Mouse (Mus musculus) left cerebral cortex, postnatal 4 days (tissue): Measurements from ENCODE around the gene Krt83. TPM values are rescaled to one million over a fixed set of nuclear protein-coding genes. Genes with fewer than 3 reads are reported as not detected.

Experiments
- DNase-seq: peaks from one replicate; pipeline ENCODE4 v3.0.0-alpha.2; 2022
- intact Hi-C: fragments of 180-260 bp; cut with DNase I; formaldehyde crosslinking; loops from one replicate; pipeline ENCODE4 v1.15.1; 2025
- total RNA-seq, 2 experiments: library from RNA; stranded (reverse); gene quantifications; 2 replicates each; pipeline ENCODE4 v1.2.3; 2021

The Krt83 gene
- total RNA-seq, 2 experiments from 2014 or later: not detected

DNA sequence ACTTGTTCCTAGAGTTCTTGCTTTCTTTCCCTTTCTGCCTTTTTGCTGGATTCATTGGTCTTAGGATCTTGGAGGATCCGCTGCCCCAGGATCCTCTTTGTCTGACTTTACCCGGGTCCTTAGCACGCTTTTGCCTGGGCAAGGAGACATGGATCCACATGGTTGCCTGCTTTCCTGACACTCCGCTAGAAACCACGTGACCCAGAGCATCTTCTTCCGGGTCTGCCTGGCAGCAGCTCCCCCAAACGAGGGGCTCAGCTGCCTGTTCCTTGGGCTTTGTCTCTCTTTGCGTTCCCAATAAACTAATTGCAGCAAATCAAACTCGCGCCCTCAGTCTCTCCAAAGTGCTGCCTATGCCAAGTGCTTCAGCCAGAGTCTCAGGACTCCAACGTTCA, 11.6 kb downstream of the Krt83 start:
- DNase-seq: no peak
- intact Hi-C loops: no loop called here

DNA sequence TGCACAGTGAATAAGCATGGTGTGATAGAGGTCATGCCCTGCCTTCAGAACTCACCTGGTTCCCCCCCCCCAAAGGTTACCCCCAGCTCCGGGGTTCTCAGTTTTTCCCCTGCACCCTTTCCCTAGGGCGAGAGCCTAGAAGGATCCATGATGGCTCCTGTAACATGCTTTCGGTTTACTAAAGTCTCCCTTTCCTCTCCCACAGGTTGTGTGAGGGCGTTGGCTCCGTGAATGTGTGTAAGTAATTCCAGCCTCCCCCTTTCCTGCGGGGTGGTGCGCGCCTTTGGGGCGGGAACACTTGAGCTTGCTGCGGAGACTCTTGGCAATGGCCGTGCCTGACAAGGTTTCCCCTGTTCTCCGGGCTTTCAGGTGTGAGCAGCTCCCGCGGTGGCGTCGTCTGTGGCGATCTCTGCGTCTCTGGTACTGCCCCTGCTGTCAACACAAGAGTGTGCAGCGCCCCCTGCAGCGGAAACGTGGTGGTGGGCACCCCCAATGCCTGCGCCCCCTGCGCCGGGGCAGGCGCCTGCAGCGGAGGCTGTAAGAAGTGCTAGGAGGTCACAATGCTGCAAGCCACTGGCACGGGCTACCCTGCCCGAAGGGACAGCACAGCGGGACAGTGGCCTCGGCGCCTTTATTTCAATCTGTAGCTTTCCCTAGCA, 12.2 kb downstream of the Krt83 start:
- peak; percentile 70 for DNase-seq
- intact Hi-C loops: no loop called here

DNA sequence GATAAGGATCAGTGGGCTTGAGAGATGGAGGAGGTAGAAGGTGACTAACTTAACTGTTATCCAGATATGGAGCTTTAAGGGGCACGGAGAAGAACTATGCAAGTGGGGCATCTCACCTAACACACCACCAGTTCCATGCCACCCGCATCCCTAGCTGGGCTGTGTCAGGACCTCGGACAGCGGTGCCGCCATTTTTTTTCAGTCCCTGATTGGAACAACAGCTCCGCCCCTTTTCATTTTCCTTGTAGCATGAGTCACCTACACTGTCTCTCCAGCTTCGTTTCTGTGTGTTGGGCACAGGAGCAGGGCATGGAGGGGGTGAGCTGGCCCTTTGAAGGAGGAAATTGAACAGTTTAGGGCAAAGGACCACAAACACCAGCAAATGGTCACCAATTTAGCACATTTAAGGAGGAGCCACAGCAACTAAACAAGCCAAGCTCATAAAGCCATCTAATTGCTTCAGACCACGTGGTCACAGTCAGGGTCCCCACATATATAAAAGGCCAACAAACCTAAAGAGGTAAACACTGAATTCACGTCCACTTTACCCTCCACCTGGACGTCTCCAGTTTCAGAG, 18.3 kb downstream of the Krt83 start, which contains the start of gene Krt86:
Gene Krt86 (plus strand): TSS at position 527 of the 577 bp plus-strand sequence.
- intact Hi-C loops: no loop called here
- no peak for DNase-seq

DNA sequence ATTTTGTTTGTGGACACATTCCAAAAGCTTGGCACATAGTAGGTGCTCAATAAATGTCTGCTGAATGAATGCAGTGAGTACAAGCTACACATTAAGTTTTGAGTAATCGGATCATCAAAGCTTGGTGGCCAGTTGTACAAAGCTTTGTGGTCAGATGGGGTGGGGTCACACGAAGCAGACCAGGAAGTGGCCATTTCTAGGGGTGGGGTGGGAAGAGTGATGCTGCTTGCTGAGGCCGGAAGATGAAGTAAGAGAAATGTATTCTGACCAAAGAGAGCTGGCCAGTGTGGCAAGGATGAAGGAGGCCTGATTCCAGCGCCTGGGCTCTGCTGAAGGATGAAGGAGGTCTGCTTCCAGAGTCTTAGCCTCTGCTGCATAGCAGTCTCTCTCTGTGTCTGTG, 22.2 kb downstream of the Krt83 start:
- intact Hi-C loops: no loop called here

DNA sequence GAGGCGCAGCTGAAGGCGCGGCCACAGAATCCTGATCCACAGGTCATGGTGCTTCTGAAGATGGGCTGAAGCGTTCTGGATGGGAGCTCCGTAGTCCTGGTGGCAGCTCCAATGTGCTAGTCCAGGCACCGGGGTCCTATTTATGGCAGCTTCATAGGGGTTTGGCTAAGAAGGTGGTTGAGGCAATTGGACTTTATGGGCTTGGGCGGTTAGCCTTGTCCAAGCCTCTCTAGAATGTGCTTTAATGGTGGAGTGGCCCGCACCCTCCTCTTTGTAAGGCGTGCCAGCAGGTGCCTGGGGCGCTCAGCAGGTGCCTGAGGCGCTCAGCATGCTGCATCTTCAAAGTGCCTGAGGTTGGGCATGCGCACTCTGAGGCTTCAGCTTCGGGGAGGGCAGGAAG, 27.7 kb downstream of the Krt83 start, which contains the start of gene Krt81:
Gene Krt81 (minus strand): TSS at position 101 of the 400 bp plus-strand sequence.
- no peak for DNase-seq
- intact Hi-C loops: no loop called here

More for the DNA sequence above, 22.2 kb downstream of the Krt83 start:
- DNase-seq: no peak

DNA sequence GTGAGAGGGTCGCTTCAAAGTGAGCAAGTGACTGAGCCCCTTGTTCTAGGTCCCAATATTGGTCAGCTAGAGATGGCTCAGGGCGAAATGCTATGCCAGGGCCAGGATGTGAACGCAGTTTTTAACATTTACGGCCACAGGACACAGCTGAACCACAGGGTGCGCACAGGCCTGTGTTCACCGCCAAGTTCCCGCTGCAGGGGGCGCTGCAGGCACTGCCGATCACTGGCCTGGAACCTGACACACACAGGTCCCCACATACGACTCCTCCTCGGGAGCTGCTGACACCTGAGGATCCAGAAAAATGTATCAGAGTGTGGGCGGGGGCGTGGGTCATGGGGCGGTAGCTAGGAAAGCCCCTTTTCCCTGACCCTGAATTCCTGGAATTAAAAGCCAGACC, 32.0 kb downstream of the Krt83 start:
- no peak for DNase-seq
- intact Hi-C loops: no loop called here

DNA sequence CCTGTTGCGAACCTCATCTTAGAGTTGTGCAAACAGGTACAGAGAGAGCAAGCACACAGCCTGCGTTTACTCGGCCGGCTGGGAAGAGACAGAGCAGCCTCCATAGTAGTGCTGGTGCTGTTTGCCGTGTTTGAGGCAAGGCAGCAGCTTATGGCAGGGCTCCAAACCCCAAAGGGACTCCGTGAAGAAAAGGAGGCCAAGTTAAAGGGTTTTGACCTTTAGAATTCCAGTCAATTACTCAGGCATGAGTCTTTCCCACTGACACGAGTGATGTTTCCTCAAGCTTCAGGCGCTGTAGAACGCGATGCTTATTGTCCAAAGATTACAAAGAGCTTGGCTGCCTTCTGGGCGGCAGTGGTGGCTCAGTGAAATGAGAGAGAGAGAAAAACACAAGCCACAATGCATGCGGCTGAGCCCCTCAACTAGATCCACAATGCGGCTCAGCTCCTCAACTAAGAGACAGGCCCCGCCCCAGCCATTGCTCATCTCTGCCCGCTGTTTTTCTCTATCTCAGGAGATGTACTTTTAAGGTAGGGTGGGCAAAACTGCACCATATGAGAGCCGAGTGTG, 32.9 kb downstream of the Krt83 start:
- intact Hi-C loops: no loop called here
- DNase-seq: no peak

DNA sequence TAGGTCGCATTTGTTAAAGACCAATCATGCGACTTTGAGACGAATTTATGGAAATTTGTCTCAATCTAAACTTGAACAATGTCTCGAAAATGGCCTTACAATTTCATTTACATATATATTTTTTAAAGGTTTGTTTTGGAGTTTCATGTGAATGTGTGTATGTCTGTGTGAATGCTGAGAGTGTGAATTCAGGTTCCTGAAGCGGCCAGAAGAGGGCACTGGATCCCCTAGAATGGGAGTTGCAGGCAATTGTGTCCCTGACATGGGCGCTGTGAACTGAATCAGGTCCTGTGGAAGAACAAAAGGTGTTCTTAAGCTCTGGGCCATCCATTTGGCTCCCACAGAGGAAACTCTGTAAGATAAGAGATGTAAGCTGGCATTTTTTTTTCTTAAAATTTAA, 35.4 kb downstream of the Krt83 start:
- intact Hi-C loops: no loop called here
- no peak for DNase-seq

DNA sequence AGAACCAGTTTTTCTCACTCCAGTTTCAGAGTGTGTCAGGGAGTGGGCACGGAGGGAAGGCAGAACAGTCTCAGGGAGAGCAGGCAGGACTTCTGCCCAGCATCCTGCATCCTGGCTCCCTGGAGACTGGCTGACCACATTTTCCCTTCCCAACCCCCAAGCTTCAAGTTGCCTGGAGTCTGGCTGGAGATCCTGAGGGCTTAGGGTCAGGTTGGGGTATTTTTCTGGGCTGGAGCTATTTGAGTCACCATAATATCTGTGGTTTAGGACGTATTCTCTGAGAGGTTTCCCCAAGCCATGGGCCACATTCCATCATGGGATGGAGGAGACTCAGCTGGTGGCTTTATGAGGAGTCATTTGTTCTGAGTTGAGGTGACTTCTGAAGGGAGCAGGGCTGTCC, 36.0 kb downstream of the Krt83 start:
- no peak for DNase-seq
- intact Hi-C loops: no loop called here

DNA sequence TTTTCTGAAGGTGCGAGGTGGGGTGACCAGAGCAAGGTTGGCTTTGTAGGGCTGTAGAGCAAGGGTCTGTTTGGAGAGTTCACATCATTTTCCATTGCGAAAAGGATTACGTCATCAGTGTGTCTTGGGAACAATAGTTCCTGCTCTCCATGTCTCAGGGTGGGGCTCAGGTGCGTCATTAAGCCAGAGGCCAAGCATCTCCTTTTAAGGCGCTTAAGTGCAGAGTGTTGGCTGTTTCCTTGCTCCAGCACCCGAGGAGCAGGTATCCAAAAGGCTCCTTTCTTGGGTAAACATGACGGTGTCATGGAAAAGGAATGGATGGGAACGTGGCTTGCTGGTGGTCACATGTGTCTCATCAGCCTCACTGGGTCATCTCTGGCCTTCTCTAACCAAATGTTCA, 36.5 kb downstream of the Krt83 start:
- intact Hi-C loops: no loop called here
- DNase-seq: no peak

DNA sequence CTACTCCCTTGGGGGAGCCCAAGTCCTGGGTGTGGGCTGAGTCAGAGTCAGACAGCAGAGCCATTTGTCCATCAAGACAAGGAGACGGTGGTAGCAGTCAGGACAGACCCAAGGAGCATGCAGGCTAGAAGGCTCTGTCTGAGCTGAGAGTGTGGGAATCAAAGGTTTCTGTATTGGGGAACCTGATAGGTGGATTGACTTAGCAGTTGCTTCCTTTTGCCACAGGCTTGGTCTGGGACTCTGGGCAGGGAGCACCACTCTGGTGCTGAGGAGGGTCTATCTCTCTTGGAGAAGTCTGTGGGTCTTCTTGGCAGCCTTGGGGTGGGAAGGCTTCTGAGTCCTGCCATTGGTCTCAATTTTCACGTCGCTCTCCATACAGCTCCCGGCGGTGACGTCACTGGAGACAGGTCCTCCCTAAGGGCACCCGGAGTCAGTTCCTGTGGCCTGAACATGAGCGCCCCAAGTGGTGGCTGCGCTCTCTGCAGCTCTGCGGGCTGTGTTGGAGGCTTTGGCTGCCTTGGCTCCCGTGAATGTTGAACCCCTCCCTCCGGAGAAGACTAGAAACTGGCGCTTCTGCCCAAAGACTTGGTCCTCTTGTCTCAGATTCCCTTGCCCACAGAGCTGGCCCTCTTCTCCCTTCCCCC, 38.1 kb downstream of the Krt83 start:
- intact Hi-C loops: no loop called here
- DNase-seq: peak; percentile 86

DNA sequence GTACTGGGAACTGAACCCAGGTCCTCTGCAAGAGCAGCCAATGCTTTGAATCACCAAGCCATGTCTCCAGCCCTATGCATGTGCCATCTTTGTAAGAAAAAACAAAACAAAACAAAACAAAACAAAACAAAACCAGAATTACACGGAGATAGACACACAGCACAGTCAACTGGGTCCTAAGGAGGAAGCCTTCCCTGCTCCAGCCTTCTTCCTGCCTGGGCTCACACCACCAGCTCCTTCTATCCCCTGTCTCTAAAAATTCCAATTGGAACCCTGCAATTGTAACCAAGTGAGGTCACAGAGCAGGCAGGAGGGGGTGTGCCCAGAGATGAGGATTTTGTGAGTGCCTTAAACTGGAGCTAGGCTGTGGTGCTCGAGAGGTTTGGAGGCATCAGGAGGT, 43.9 kb downstream of the Krt83 start, which contains the start of gene Krt88:
Gene Krt88 (plus strand): TSS at position 301 of the 400 bp plus-strand sequence.
- intact Hi-C loops: no loop called here
- DNase-seq: no peak

DNA sequence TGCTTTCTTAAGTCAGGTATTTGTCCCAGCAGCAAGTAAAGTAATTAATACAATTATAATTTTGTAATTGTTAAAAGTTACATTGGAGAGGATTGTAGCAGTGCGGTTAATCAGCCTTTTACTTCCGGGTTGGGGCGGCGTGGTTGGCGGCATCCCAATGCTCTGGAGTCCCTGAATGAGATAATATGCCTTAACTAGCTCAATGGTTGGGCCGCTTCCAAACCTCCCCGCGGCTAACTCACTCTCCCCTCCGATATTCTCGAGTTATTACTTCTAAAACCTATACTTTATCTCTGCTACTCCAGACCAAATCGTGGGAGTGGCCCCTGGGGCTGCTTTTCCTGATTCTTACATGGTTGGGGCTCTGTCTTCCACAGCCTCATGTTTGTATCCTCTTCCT, 44.7 kb downstream of the Krt83 start:
- DNase-seq: peak; percentile 16
- intact Hi-C loops: no loop called here

DNA sequence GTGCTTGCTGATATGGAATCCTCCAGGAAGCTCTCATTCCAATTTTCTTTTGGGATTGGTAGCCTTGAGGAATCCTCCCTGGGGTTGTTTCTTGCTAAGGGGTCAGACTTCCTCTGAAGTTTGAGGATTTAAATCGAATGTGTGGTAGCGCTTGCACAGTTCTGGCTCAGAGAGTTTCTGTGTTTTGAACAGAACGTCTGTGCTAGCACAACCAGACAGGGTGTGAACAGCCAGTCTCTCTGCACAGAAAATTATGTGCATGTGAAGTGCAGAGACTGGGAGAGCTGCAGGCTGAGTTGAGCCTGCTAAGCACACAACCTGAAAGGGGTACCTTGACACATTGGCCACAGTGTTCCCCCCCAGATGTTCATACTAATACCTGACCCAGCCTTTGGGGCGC, 50.5 kb downstream of the Krt83 start:
- no peak for DNase-seq
- intact Hi-C loops: no loop called here

DNA sequence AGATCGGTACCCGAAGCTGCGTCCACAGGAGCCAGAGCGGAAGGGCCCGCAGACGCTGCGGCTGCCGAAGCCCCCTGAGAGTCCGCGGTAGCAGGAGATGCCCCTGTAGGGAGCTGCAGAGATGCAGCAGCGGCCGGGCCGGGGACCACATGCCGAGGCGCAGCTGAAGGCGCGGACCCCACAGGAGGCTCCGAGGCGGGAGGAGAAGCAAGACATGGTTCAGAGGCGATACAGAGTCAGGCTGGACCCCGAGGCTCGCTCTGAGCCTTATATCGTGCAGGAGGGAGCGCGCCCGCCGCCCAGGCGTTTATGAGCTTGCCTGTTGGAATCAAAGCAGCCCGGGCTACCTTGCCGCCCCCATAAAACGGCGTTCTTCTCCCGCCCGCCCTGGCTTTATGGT, 52.8 kb downstream of the Krt83 start, which contains the start of gene Krt87:
Gene Krt87 (minus strand): TSS at position 250 of the 400 bp plus-strand sequence.
- intact Hi-C loops: no loop called here
- no peak for DNase-seq

DNA sequence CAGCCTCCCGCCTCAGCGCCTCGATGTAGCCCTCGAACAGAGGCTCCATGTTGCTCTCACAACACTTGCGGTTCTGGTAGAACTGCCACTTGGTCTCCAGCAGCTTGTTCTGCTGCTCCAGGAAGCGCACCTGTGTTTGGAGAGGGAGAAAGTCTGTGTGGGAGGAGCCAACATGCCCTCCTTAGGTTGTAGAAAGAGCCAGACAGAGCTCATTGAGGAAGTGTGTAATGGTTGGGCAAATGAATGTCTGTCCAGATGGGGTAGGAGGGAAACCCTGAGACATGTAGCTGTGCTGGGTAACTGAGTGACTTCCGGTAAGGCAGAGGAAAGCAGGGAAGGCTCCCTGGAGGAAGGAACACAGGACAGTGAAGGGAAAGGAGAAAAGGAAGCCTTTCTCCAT, 54.7 kb downstream of the Krt83 start:
- intact Hi-C loops: no loop called here
- no peak for DNase-seq

Other genes with a start within 250 kb of the Krt83 start
- gene Nr4a1, start 237.2 kb downstream of the Krt83 start, total RNA-seq: 10 to 100 TPM; 20.1 to 22.6 TPM
- gene Atg101, start 207.2 kb downstream of the Krt83 start, total RNA-seq: 10 to 100 TPM; 36.5 to 37.1 TPM
- gene 6030408B16Rik, start 198.3 kb downstream of the Krt83 start, total RNA-seq: under 1 TPM in 1 of 2 experiments, not detected in 1; 0.56 TPM
- gene Krt80, start 121.3 kb downstream of the Krt83 start, total RNA-seq: under 1 TPM; 0.46 to 0.60 TPM
- under 1 TPM in 1 of 2 experiments, not detected in 1; 0.16 TPM for gene Krt7, start 80.5 kb downstream of the Krt83 start, total RNA-seq
- under 1 TPM; 0.24 to 0.38 TPM for gene Krt87, start 52.7 kb downstream of the Krt83 start, total RNA-seq
- gene Krt88, start 43.8 kb downstream of the Krt83 start, total RNA-seq: not detected
- not detected for gene Krt81, start 27.8 kb downstream of the Krt83 start, total RNA-seq
- not detected for gene Krt86, start 18.0 kb downstream of the Krt83 start, total RNA-seq
- gene Gm49425, start 25.7 kb upstream of the Krt83 start, total RNA-seq: not detected
- not detected for gene Krt84, start 41.3 kb upstream of the Krt83 start, total RNA-seq
- gene Krt82, start 59.2 kb upstream of the Krt83 start, total RNA-seq: not detected
- gene Krt90, start 71.4 kb upstream of the Krt83 start, total RNA-seq: not detected
- not detected for gene Krt75, start 82.4 kb upstream of the Krt83 start, total RNA-seq
- gene Gm5414, start 136.7 kb upstream of the Krt83 start, total RNA-seq: not detected
- gene Gm5478, start 155.9 kb upstream of the Krt83 start, total RNA-seq: not detected
- gene Krt6b, start 188.8 kb upstream of the Krt83 start, total RNA-seq: not detected
- gene Krt6a, start 202.8 kb upstream of the Krt83 start, total RNA-seq: not detected
- gene Krt5, start 221.4 kb upstream of the Krt83 start, total RNA-seq: not detected